Mouse (Mus musculus): ENCODE results near the gene Cpsf2.

Gene Cpsf2

GRCm38 (mm10) chr12:102054155-102054554 is 78.4 kb downstream of the Cpsf2 start:
- DNase-seq (ENCODE audit: extremely low read depth, low read depth, low spot score): no peak

- DNase-seq (ENCODE audit: extremely low read depth, low read depth, low spot score): no peak
Observed at GRCm38 (mm10) chr12:102055758-102056157, 80.0 kb downstream of the Cpsf2 start.

Data from fat pad, adult 2 months (tissue).